Mouse (Mus musculus) heart, adult 2 months (tissue): ENCODE data around the gene Lca5l.

Source experiments
- EP300 ChIP-seq: fragments of 200-500 bp; IDR thresholded peaks from 2 replicates; pipeline ENCODE4 v1.6.1; 2011; ENCODE audit warnings: low read depth, low read length, control low read depth; ENCODE audit not compliant: insufficient read depth
- POLR2A ChIP-seq: fragments of 200-500 bp; IDR thresholded peaks from 2 replicates; pipeline ENCODE4 v1.6.1; 2011; ENCODE audit warnings: mild to moderate bottlenecking, low read depth, low read length, control low read depth; ENCODE audit not compliant: insufficient read depth

DNA sequence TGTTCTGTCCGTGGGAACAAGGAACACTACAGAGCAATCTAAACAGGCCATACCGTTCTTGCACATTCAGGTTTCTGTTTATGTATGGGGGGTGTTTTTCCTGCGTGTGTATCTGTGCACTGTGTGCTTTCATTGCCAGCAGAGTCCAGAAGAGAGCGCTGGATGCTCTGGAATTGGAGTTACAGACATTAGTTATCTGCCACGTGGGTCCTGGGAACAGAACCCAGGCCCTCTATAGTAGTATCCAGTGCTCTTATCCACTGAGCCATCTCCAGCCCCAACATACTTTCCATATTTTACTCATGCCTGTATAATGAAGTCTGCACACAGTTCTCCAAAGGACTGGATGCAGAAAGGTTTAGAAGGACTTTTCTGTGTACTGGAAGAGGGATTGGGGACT, 46.3 kb downstream of the Lca5l start:
- TF ChIP-seq POLR2A, result no peak
- no peak for TF ChIP-seq EP300
